Mouse (Mus musculus): ENCODE data around the gene E2f8. TPM values are rescaled to one million over a fixed set of nuclear protein-coding genes. Genes with fewer than 3 reads are reported as not detected.
A peak's percentile ranks its signal among the peaks of the same experiment; 100 is the strongest.

The E2f8 gene
- polyA plus RNA-seq, 1 experiment from 2014 or later: 18.6 TPM

DNA sequence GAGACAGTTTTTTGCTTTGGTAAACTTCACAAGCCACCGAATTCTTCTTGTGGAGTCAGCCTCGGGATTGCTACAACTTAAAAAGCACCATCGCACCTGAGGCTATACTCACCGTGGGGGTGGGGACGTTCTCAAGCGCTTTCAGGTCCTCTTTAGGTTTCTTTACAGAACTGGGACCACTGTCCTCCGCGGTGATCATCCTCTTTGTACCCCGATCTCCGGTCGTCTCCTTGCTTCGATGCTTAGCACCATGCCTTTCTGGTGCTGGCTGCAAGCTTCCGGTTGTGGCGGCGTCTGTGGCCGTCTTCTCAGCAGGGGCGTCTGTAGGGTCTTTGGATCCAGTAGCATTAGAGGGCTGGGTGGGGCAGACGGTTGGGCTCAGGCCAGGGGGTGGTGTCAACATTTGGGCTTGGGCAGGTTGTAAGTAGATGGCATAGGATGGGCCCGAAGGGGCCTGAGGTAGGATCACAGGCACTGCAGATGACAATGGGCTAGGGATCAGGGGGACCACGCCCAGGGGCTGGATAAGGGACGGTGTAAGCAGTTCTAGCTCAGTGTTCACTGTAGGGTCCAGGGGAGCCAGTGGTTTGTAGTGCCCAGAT lies 10.7 kb downstream of the E2f8 start:
- H3K4me2 ChIP-seq: no peak overlapping the region
- H3K36me3 ChIP-seq: peaks cover 99% of the 10 kb centered on the region
- H3K9me3 ChIP-seq: no peaks in the 10 kb centered on the region
- H3K4me3 ChIP-seq: no peak overlapping the region
- no peak overlapping the region for H3K27ac ChIP-seq (replicated peaks)
- ATAC-seq (ENCODE audit: extremely low read depth, insufficient number of reproducible peaks, low FRiP score, low TSS enrichment): no peak
- no peaks in the 10 kb centered on the region for H3K27me3 ChIP-seq (replicated peaks)
- no peak overlapping the region for H3K9ac ChIP-seq
- no peaks in the 10 kb centered on the region for H3K4me1 ChIP-seq
- 92% methylated on average over 21 of the region's 21 CpGs for whole genome bisulfite sequencing

GRCm38 (mm10) chr7:48870144-48870543 lies 11.3 kb downstream of the E2f8 start:
- Histone ChIP-seq H3K27me3 (replicated peaks) (no peaks in the 10 kb centered on the region), H3K4me2 (no peak overlapping the region), H3K27ac (replicated peaks) (no peak overlapping the region), H3K9me3 (no peaks in the 10 kb centered on the region), H3K9ac (no peak overlapping the region), H3K36me3 (peaks cover 99% of the 10 kb centered on the region), H3K4me1 (no peaks in the 10 kb centered on the region), H3K4me3 (no peak overlapping the region)
- 74% methylated on average over 6 of the region's 6 CpGs for WGBS
- ATAC-seq (ENCODE audit: extremely low read depth, insufficient number of reproducible peaks, low FRiP score, low TSS enrichment): no peak

DNA sequence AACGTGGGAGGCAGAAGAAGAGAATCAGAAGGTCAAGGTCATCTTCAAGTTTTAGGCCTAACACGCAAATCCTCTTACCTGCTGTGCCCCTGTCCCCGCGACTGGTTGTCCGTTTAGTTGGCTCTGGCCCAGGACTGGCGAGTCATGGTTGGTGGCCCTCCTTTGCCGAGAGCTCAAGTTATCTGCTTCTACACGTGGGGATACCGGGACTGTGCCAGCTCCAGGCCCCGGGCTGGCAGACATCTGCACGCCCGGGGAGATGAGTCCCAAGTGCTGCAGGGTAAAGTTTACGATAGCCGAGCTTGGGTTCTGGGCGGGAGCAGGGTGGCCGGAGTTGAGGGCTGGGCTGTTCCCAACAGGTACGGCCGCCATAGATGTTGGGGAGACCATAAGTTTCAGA lies 13.8 kb downstream of the E2f8 start:
- WGBS: 88% methylated on average over 18 of the region's 18 CpGs
- peaks cover 84% of the 10 kb centered on the region for H3K36me3 ChIP-seq
- H3K27ac ChIP-seq (replicated peaks): no peak overlapping the region

DNA sequence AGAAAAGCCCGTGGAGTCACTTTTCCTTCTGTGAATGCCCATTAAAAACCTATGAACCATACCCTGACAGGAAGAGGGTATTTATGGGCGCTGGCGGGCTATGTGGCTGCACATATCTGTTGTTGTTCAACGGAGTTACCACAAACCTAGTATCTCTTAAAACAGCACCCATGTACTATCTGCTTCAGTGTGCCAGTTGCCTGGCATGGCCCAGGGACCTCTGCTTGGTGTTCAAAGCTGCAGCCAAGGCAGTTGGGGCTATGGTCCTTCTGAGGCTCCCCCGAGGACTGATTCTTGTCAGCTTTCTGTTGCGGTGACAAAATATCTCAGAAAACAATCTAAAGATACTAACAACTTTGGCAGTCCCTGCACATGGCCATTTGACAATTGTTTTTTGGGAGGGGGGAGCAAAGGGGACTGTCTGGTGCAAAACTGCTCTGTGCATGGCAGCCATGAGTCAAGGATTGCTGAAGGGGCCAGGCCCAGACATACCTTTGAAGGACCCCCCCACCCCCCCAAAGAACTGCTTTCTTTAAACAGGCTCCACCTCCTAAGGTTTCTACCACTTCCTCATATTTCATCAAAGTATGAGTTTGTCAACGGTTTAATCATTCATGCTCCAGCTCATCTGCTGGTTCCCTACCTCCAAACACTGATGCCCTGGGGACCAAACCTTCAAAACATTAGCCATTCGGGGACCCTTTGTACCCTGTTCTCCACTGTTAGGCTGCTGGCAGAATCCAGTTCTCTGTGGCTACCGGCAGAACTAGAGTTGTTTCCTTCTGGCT lies 16.5 kb downstream of the E2f8 start:
- Histone ChIP-seq H3K4me1 (peaks cover 26% of the 10 kb centered on the region), H3K27ac (replicated peaks) (no peak overlapping the region), H3K4me2 (no peak overlapping the region), H3K4me3 (no peak overlapping the region), H3K36me3 (peaks cover 57% of the 10 kb centered on the region), H3K9ac (no peak overlapping the region), H3K27me3 (replicated peaks) (no peaks in the 10 kb centered on the region), H3K9me3 (no peaks in the 10 kb centered on the region)
- ATAC-seq (ENCODE audit: extremely low read depth, insufficient number of reproducible peaks, low FRiP score, low TSS enrichment): no peak
- 88% methylated on average over 9 of the region's 9 CpGs for WGBS

More for the DNA sequence above, 13.8 kb downstream of the E2f8 start:
- H3K4me1 ChIP-seq: peaks cover 13% of the 10 kb centered on the region
- no peaks in the 10 kb centered on the region for H3K27me3 ChIP-seq (replicated peaks)
- no peak overlapping the region for H3K4me2 ChIP-seq
- H3K4me3 ChIP-seq: no peak overlapping the region
- no peaks in the 10 kb centered on the region for H3K9me3 ChIP-seq
- no peak overlapping the region for H3K9ac ChIP-seq
- no peak for ATAC-seq (ENCODE audit: extremely low read depth, insufficient number of reproducible peaks, low FRiP score, low TSS enrichment)

DNA sequence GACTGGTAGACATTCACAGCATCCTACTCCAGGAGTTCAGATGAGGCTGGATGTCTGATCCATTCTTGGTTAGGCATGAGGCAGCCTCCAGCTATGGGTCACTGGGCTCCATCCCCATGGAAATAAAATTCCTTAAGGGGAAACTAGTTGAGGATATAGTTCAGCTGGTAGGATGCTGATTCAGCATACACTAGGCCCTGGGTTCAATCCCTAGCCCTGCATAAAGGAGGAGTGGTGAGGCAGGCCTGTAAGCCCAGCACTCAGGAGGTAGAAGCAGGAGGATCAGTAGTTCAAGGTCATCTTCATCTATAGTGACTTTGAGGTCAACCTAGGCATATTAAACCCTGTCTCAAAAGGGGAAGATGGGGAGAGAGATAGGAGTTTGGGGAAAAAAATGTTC lies 17.2 kb downstream of the E2f8 start:
- no peaks in the 10 kb centered on the region for H3K9me3 ChIP-seq
- no peak overlapping the region for H3K4me3 ChIP-seq
- peaks cover 50% of the 10 kb centered on the region for H3K36me3 ChIP-seq
- ATAC-seq (ENCODE audit: extremely low read depth, insufficient number of reproducible peaks, low FRiP score, low TSS enrichment): no peak
- no peak overlapping the region for H3K4me2 ChIP-seq
- H3K27ac ChIP-seq (replicated peaks): no peak overlapping the region
- peaks cover 29% of the 10 kb centered on the region for H3K4me1 ChIP-seq
- no peak overlapping the region for H3K9ac ChIP-seq
- no peaks in the 10 kb centered on the region for H3K27me3 ChIP-seq (replicated peaks)

DNA sequence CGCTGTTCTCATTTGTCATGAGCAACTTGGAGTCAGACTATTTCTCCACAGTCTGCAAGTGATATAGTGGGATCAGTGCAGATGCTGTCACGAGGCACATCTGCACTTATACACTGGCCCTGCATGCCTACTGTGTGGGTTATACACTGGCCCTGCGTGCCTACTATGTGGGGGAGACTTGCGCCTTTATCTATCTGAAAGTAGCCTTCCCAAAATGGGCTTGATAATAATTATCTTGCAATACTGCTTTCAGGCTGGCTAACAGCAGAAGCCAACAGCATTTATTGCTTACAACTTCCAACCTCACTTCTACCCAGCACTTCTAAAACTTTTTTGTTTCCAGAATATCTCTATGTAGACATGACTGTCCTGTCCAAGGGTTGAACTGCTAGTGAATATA lies 19.6 kb downstream of the E2f8 start:
- Histone ChIP-seq H3K36me3 (peaks cover 26% of the 10 kb centered on the region), H3K27ac (replicated peaks) (no peak overlapping the region), H3K4me3 (no peak overlapping the region), H3K4me1 (peaks cover 34% of the 10 kb centered on the region), H3K9me3 (no peaks in the 10 kb centered on the region), H3K27me3 (replicated peaks) (no peaks in the 10 kb centered on the region), H3K4me2 (no peak overlapping the region), H3K9ac (no peak overlapping the region)
- ATAC-seq (ENCODE audit: extremely low read depth, insufficient number of reproducible peaks, low FRiP score, low TSS enrichment): no peak
- WGBS: 86% methylated on average over 4 of the region's 4 CpGs

DNA sequence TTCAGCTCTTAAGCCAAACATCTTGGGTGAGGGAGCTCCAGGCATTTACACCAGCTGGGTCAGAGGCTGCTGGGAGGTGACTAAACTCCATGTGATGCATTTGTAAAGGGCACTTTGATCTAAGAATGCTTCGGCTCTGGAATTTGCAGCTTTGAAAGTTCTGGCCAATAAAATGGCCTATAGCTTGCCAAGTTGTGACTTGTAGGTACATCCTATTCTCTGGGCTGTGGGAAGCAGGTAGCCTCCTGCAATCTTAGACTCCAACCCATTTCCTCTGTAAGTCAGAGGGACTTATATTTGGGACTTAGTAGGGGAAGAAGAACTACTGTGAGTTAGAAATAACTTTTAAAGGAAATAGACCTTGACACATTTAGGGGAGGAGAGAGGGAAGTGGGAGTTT lies 20.4 kb downstream of the E2f8 start:
- Histone ChIP-seq H3K4me3 (no peak overlapping the region), H3K36me3 (peaks cover 18% of the 10 kb centered on the region), H3K9me3 (no peaks in the 10 kb centered on the region), H3K4me2 (no peak overlapping the region), H3K27ac (replicated peaks) (no peak overlapping the region), H3K9ac (no peak overlapping the region), H3K4me1 (peaks cover 43% of the 10 kb centered on the region), H3K27me3 (replicated peaks) (no peaks in the 10 kb centered on the region)
- ATAC-seq (ENCODE audit: extremely low read depth, insufficient number of reproducible peaks, low FRiP score, low TSS enrichment): no peak
- 48% methylated on average over 1 of the region's 1 CpGs for WGBS

DNA sequence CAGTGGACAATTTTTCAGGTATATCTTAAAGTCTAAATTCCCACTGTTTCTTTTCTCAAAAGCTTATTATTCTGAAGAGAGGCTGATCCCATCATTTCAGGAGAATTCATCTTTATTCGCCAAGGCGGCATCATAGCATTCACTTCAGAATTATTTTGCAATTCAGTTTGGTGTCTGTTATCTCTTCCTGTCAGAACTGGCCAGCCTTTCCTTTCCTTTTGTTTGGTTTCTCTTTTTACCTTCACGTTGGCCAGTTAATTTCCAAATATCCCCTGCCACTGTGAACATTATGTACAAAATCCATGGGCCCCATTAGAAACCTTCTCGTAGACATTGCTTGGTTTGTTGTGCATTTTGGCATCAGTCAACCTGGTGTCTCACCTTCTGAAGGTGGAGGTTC lies 22.0 kb downstream of the E2f8 start:
- no peaks in the 10 kb centered on the region for H3K27me3 ChIP-seq (replicated peaks)

GRCm38 (mm10) chr7:48858257-48858656 lies 23.1 kb downstream of the E2f8 start:
- no peak overlapping the region for H3K4me3 ChIP-seq
- ATAC-seq (ENCODE audit: extremely low read depth, insufficient number of reproducible peaks, low FRiP score, low TSS enrichment): no peak
- no peak overlapping the region for H3K27ac ChIP-seq (replicated peaks)
- 48% methylated on average over 1 of the region's 1 CpGs for WGBS
- no peaks in the 10 kb centered on the region for H3K36me3 ChIP-seq
- H3K27me3 ChIP-seq (replicated peaks): no peaks in the 10 kb centered on the region
- peaks cover 51% of the 10 kb centered on the region for H3K4me1 ChIP-seq
- no peaks in the 10 kb centered on the region for H3K9me3 ChIP-seq
- H3K4me2 ChIP-seq: no peak overlapping the region
- H3K9ac ChIP-seq: no peak overlapping the region

More for the DNA sequence above, 22.0 kb downstream of the E2f8 start:
- H3K27ac ChIP-seq (replicated peaks): no peak overlapping the region
- no peak for ATAC-seq (ENCODE audit: extremely low read depth, insufficient number of reproducible peaks, low FRiP score, low TSS enrichment)
- H3K4me2 ChIP-seq: no peak overlapping the region
- H3K4me3 ChIP-seq: no peak overlapping the region
- H3K36me3 ChIP-seq: 0 out of 2 replicates have a peak, but pooled peaks cover 2% of the 10 kb centered on the region
- H3K9me3 ChIP-seq: no peaks in the 10 kb centered on the region
- 71% methylated on average over 4 of the region's 4 CpGs for WGBS
- peaks cover 49% of the 10 kb centered on the region for H3K4me1 ChIP-seq
- H3K9ac ChIP-seq: no peak overlapping the region

DNA sequence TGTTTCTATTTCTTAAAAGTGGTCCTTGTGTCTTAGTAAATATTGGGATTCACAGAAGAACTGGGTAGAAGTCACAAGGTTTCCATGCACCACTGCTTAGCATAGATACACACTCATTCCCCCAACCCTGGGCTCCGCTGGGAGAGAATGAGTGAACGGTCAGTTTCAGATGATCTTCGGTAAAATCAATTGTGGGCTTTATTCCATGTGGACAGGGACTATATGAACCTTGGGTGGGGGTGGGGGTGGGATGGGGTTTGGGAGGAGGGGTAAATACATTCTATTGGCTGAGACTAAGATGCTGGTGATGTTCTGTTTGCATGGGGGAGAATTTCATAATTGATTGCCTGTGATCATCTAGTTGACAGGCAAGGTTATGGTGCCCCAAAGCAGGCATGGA lies 25.9 kb downstream of the E2f8 start:
- Histone ChIP-seq H3K4me3 (no peak overlapping the region), H3K9ac (no peak overlapping the region), H3K27me3 (replicated peaks) (no peaks in the 10 kb centered on the region), H3K9me3 (no peaks in the 10 kb centered on the region), H3K4me2 (no peak overlapping the region), H3K4me1 (peaks cover 55% of the 10 kb centered on the region), H3K36me3 (no peaks in the 10 kb centered on the region), H3K27ac (replicated peaks) (0 out of 2 replicates have a peak overlapping the region, but pooled peaks have one; percentile 63)
- no peak for ATAC-seq (ENCODE audit: extremely low read depth, insufficient number of reproducible peaks, low FRiP score, low TSS enrichment)
- 94% methylated on average over 3 of the region's 3 CpGs for WGBS

- peak overlapping the region; percentile 90 for H3K27ac ChIP-seq (replicated peaks)
- H3K9me3 ChIP-seq: no peaks in the 10 kb centered on the region
- no peaks in the 10 kb centered on the region for H3K36me3 ChIP-seq
- peak overlapping the region; percentile 21 for H3K4me2 ChIP-seq
- H3K9ac ChIP-seq: no peak overlapping the region
- H3K4me3 ChIP-seq: no peak overlapping the region
- H3K4me1 ChIP-seq: peaks cover 55% of the 10 kb centered on the region
- no peaks in the 10 kb centered on the region for H3K27me3 ChIP-seq (replicated peaks)
- ATAC-seq (ENCODE audit: extremely low read depth, insufficient number of reproducible peaks, low FRiP score, low TSS enrichment): peak; percentile 25; the same call in 1 of the 2 replicates
- WGBS: 31% methylated on average over 13 of the region's 13 CpGs
Measured at GRCm38 (mm10) chr7:48853496-48853895, 27.9 kb downstream of the E2f8 start.
